Mouse (Mus musculus) heart, postnatal 0 days (tissue): ENCODE results near the gene Dock1. TPM values are rescaled to one million over a fixed set of nuclear protein-coding genes. Genes with fewer than 3 reads are reported as not detected.

ENCODE experiments used
- ATAC-seq: fragments of 200-750 bp; cut with Nextera tagmentation; 2 replicates; pipeline ENCODE4 v1.8.0; 2017; ENCODE audit warnings: low read depth, moderate number of reproducible peaks, moderate library complexity; ENCODE audit not compliant: insufficient read depth
- DNase-seq: peaks from one replicate; pipeline ENCODE4 v3.0.0-alpha.2; 2016; ENCODE audit warnings: low spot score
- H3K27ac ChIP-seq: fragments of 300-500 bp; sonication (generic); 2 replicates; pipeline ENCODE4 v1.5.1; 2014; ENCODE audit warnings: low read depth, mild to moderate bottlenecking
- H3K27me3 ChIP-seq: fragments of 300-500 bp; sonication (generic); 2 replicates; pipeline ENCODE4 v1.6.1; 2014; ENCODE audit warnings: low read length, mixed read lengths; ENCODE audit not compliant: control insufficient read depth, insufficient read depth
- H3K36me3 ChIP-seq: fragments of 300-500 bp; sonication (generic); replicated peaks from 2 replicates; pipeline ENCODE4 v1.6.1; 2014; ENCODE audit warnings: low read length, mixed read lengths; ENCODE audit not compliant: control insufficient read depth, insufficient read depth
- H3K4me1 ChIP-seq: fragments of 300-500 bp; sonication (generic); 2 replicates; pipeline ENCODE4 v1.6.1; 2014; ENCODE audit warnings: antibody characterized with exemption; ENCODE audit not compliant: control insufficient read depth, insufficient read depth
- H3K4me2 ChIP-seq: fragments of 300-500 bp; sonication (generic); 2 replicates; pipeline ENCODE4 v1.6.1; 2014; ENCODE audit warnings: low read depth, mild to moderate bottlenecking, low read length, moderate library complexity
- H3K4me3 ChIP-seq: fragments of 300-500 bp; sonication (generic); 2 replicates; pipeline ENCODE4 v1.5.1; 2014; ENCODE audit warnings: low read depth, low read length
- H3K9ac ChIP-seq: fragments of 300-500 bp; sonication (generic); replicated peaks from 2 replicates; pipeline ENCODE4 v1.6.1; 2014; ENCODE audit warnings: low read depth, low read length, mixed read lengths
- H3K9me3 ChIP-seq: fragments of 300-500 bp; sonication (generic); replicated peaks from 2 replicates; pipeline ENCODE4 v1.6.1; 2016; ENCODE audit warnings: low read length; ENCODE audit not compliant: control insufficient read depth
- CTCF ChIP-seq: IDR thresholded peaks from 2 replicates; pipeline ENCODE4 v1.5.1; 2016; ENCODE audit warnings: antibody characterized with exemption, control low read depth, low read depth
- EP300 ChIP-seq: IDR thresholded peaks from 2 replicates; pipeline ENCODE4 v1.6.1; 2016; ENCODE audit warnings: antibody characterized with exemption, low read depth
- WGBS: fragments of 180-500 bp; shearing (Covaris S2); extraction: QIAGEN DNeasy Blood & Tissue Kit; methylation state at CpG from one replicate; pipeline ENCODE4 v1.1.7; 2014; 5-methylcytosine and 5-hydroxymethylcytosine counted together
- polyA plus RNA-seq: library from polyadenylated mRNA; unstranded; fragments of >200 nt; fragmentation: Nextera tagmentation; extraction: Ambion mirVana; gene quantifications from 2 replicates; pipeline ENCODE4 v1.2.1, GENCODE M21; 2015
- total RNA-seq: library from RNA; depleted of rRNA; stranded (reverse); fragments of >200 nt; gene quantifications from 2 replicates; pipeline ENCODE4 v1.2.3, GENCODE M21; 2014; ENCODE audit warnings: low replicate concordance

Dock1 gene
- total and polyA plus RNA-seq, 2 experiments from 2014 or later, result 9.7 to 15.2 TPM

- TF ChIP-seq EP300 (no peak), CTCF (no peak)
- H3K36me3 ChIP-seq, result no peaks in the 10 kb centered on the region
- WGBS, result 83% methylated on average over 2 of the region's 2 CpGs
- ATAC-seq (no peak), DNase-seq (no peak)
- H3K9me3 ChIP-seq, result no peaks in the 10 kb centered on the region
- H3K4me2 ChIP-seq, result no peak overlapping the region
- no peaks in the 10 kb centered on the region for H3K27me3 ChIP-seq
- no peaks in the 10 kb centered on the region for H3K4me1 ChIP-seq
- no peak overlapping the region for H3K4me3 ChIP-seq
- H3K27ac ChIP-seq, result no peak overlapping the region
- H3K9ac ChIP-seq, result no peak overlapping the region
Measured at GRCm38 (mm10) chr7:134840066-134840465, 169.6 kb downstream of the Dock1 start.

DNA sequence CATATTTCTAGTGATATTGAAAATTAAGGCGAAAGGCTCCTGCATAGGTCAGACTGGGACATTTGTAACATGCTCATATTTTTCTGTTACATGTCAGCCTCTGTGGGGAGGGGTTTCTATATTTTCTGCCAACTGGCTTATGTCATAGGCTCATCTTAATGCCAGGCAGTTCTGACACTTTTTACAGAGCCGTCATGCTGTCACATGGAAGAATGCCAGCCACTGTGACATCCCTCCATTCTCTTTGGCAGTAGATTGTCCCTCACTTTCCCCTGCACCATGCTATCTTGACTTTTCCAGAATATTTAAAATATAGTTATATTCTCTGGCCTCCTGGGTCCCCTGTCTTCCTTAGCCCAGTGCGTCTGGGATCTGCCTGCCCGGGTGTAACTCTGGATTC lies 172.3 kb downstream of the Dock1 start:
- Histone ChIP-seq H3K27me3 (no peaks in the 10 kb centered on the region), H3K4me1 (no peaks in the 10 kb centered on the region), H3K9ac (no peak overlapping the region), H3K4me2 (no peak overlapping the region), H3K4me3 (no peak overlapping the region), H3K27ac (no peak overlapping the region), H3K9me3 (no peaks in the 10 kb centered on the region), H3K36me3 (no peaks in the 10 kb centered on the region)
- DNase-seq (no peak), ATAC-seq (no peak)
- WGBS, result 76% methylated on average over 4 of the region's 4 CpGs
- TF ChIP-seq CTCF (no peak), EP300 (no peak)

DNA sequence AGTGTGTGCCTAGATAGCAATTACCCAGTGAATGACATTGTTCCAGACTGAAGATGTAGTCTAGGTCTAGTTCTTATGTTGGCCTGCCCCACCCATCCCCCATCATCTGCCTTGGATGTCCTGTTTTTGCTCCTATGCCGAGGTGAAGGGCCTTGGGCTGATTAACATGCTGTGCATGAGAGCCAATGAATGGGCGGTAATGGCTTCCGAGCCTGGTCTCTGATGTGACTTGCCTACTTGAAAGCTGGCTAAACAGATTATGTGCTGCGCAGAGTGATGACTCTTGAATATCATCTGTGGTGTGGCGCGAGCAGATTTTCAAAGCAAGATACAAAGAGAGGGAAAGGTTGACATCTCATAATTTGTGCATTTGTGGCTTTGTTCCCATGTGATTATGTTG lies 191.5 kb downstream of the Dock1 start:
- WGBS, result 88% methylated on average over 6 of the region's 6 CpGs
- H3K4me1 ChIP-seq, result no peaks in the 10 kb centered on the region

DNA sequence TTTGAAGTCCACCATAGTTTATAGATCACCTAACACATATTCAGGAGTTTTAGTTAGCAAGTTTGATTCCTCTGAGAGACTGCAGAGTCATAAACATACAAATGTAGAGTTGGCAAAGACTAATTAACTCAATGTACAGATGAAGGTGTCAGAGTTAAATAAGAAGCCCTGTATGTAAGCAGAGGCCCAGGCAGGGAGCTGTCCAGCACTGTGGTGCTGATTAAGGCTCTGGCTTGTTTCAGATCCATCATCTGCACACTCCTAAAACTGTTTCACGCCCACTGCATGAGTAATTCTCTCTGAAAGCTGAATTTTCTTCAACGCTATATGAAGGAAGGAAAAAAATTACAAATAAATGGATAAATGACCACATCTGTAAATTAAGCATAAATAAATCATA lies 193.7 kb downstream of the Dock1 start:
- H3K36me3 ChIP-seq, result peaks cover 17% of the 10 kb centered on the region; the same call in 1 of the 2 replicates
- H3K4me3 ChIP-seq, result no peak overlapping the region
- no peaks in the 10 kb centered on the region for H3K4me1 ChIP-seq
- WGBS, result 67% methylated on average over 2 of the region's 2 CpGs
- no peaks in the 10 kb centered on the region for H3K27me3 ChIP-seq
- H3K9ac ChIP-seq, result no peak overlapping the region
- H3K27ac ChIP-seq, result no peak overlapping the region
- ATAC-seq, result no peak
- peak; percentile 15 for DNase-seq
- TF ChIP-seq EP300 (no peak), CTCF (no peak)
- H3K4me2 ChIP-seq, result no peak overlapping the region
- H3K9me3 ChIP-seq, result no peaks in the 10 kb centered on the region

More for the DNA sequence above, 191.5 kb downstream of the Dock1 start:
- no peak overlapping the region for H3K4me3 ChIP-seq
- no peak overlapping the region for H3K9ac ChIP-seq
- ATAC-seq (no peak), DNase-seq (no peak)
- TF ChIP-seq CTCF (no peak), EP300 (no peak)
- H3K4me2 ChIP-seq, result no peak overlapping the region
- no peak overlapping the region for H3K27ac ChIP-seq
- H3K9me3 ChIP-seq, result no peaks in the 10 kb centered on the region
- no peaks in the 10 kb centered on the region for H3K27me3 ChIP-seq
- peaks cover 15% of the 10 kb centered on the region; the same call in 1 of the 2 replicates for H3K36me3 ChIP-seq

- DNase-seq (no peak), ATAC-seq (no peak)
- Histone ChIP-seq H3K9me3 (no peaks in the 10 kb centered on the region), H3K27ac (no peak overlapping the region), H3K4me2 (no peak overlapping the region), H3K4me3 (no peak overlapping the region), H3K36me3 (peaks cover 15% of the 10 kb centered on the region; the same call in 1 of the 2 replicates), H3K4me1 (no peaks in the 10 kb centered on the region), H3K27me3 (no peaks in the 10 kb centered on the region), H3K9ac (no peak overlapping the region)
- TF ChIP-seq CTCF (no peak), EP300 (no peak)
- 48% methylated on average over 3 of the region's 3 CpGs for WGBS
Measured at GRCm38 (mm10) chr7:134872511-134872910, 202.1 kb downstream of the Dock1 start.

GRCm38 (mm10) chr7:134872981-134873380 lies 202.5 kb downstream of the Dock1 start:
- WGBS, result 80% methylated on average over 7 of the region's 7 CpGs
- ATAC-seq, result no peak
- Histone ChIP-seq H3K4me2 (no peak overlapping the region), H3K27ac (no peak overlapping the region), H3K4me3 (no peak overlapping the region), H3K27me3 (no peaks in the 10 kb centered on the region), H3K4me1 (no peaks in the 10 kb centered on the region), H3K9me3 (no peaks in the 10 kb centered on the region), H3K9ac (no peak overlapping the region), H3K36me3 (peaks cover 15% of the 10 kb centered on the region; the same call in 1 of the 2 replicates)
- TF ChIP-seq CTCF (no peak), EP300 (no peak)
- DNase-seq, result no peak
